In the genomic region with DNA sequence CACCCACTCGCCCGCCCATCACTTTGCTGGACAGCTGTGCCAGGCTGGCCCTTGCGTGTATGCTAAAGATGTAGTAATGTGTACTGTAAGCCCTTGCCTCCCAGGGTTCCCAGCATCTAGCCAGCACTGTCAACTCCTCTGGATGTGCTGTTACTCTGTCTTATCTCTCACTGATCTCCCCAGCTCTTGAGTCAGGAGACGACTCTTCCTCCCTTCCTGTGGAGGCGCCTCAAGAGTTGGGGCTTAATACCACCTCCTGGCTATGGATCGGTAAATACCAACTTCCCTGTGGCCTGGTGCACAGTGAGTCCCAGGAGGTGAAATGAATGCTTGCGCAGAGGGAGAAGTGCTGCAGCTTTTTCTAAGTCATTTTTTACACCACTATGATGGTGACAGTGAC, we compare ENCODE assay signal across 28 mouse cellular contexts.
DNase-seq lines count a peak whose midpoint lies in the region; ATAC-seq and TF ChIP-seq lines count a peak whose summit lies in the region.
"Had no signal": no experiment of that assay in that cellular context is flagged by ENCODE, and none has a peak within 500 bp of the region (broad histone marks: within the 10 kb centered on the region; RNA-seq: fewer than 3 reads in every experiment).

No protein-coding gene starts in this region.

- H3K9ac ChIP-seq in MEL (ENCODE audit: control insufficient read depth, low read depth, low read length, poor library complexity, severe bottlenecking), result no peak overlapping the region
- no peak overlapping the region for H3K9ac ChIP-seq in limb, embryonic 13.5 days
- H3K9ac ChIP-seq: embryonic facial prominence, embryonic 13.5 days; forebrain, embryonic 12.5 days; forebrain, embryonic 15.5 days; hindbrain, embryonic 13.5 days had no signal

- no peaks in the 10 kb centered on the region for H3K9me3 ChIP-seq in MEL (replicated peaks; ENCODE audit: insufficient read depth, low read length)
- H3K9me3 ChIP-seq in limb, embryonic 13.5 days, result no peaks in the 10 kb centered on the region
- H3K9me3 ChIP-seq: embryonic facial prominence, embryonic 10.5 days; embryonic facial prominence, embryonic 13.5 days; forebrain, embryonic 12.5 days; forebrain, embryonic 15.5 days; hindbrain, embryonic 10.5 days; hindbrain, embryonic 13.5 days had no signal

- no peaks in the 10 kb centered on the region for H3K36me3 ChIP-seq in MEL (ENCODE audit: control insufficient read depth in 1 of 2, insufficient read depth in 2 of 2, low read length in 2 of 2)
- no peaks in the 10 kb centered on the region for H3K36me3 ChIP-seq in limb, embryonic 13.5 days
- H3K36me3 ChIP-seq: embryonic facial prominence, embryonic 10.5 days; embryonic facial prominence, embryonic 13.5 days; forebrain, embryonic 12.5 days; forebrain, embryonic 15.5 days; hindbrain, embryonic 10.5 days; hindbrain, embryonic 13.5 days had no signal

- no peak for ATAC-seq in limb, embryonic 13.5 days (ENCODE audit: low FRiP score, low read depth)
- ATAC-seq: activated CD4-positive, CD25-positive, alpha-beta regulatory T cell, adult 4 months; forebrain, embryonic 15.5 days; hindbrain, embryonic 16.5 days had no signal

- H3K4me2 ChIP-seq in limb, embryonic 13.5 days (replicated peaks), result no peak overlapping the region
- H3K4me2 ChIP-seq: embryonic facial prominence, embryonic 13.5 days; forebrain, embryonic 12.5 days; forebrain, embryonic 15.5 days; heart, embryonic 11.5 days; hindbrain, embryonic 13.5 days had no signal

- no peak for TF ChIP-seq RAD21 in MEL (IDR thresholded peaks at IDR 0.05; ENCODE audit: low read depth, low read length)

- H3K4me1 ChIP-seq in MEL (ENCODE audit: control insufficient read depth in 1 of 2, insufficient read depth in 2 of 2, low read length in 2 of 2), result no peaks in the 10 kb centered on the region
- peaks cover 89% of the 10 kb centered on the region for H3K4me1 ChIP-seq in limb, embryonic 13.5 days

- DNase-seq in layer of hippocampus, adult 2 months (ENCODE audit: low spot score in 2 of 2), result no peak
- DNase-seq in layer of hippocampus, adult 8-10 months (ENCODE audit: low spot score in 2 of 2), result no peak
- DNase-seq in MEL (ENCODE audit: low read depth, low spot score), result peak; percentile 9
- DNase-seq in left cerebral cortex, postnatal 10 days (ENCODE audit: extremely low spot score in 1 of 2, low spot score in 2 of 2), result no peak
- DNase-seq in gastrocnemius, postnatal 14 days, result no peak
- DNase-seq: adrenal gland, adult 8-10 months; adrenal gland, postnatal 25 days; B cell, adult 2 months; cerebellum, adult 11-12 months; cerebellum, adult 8-10 months; cerebellum, postnatal 10 days; cerebellum, postnatal 36 days; embryo, embryonic 11 days; gastrocnemius, postnatal 36 days; heart, adult 11 months; heart, postnatal 36 days had no signal

- TF ChIP-seq EP300 in MEL (IDR thresholded peaks at IDR 0.05; ENCODE audit: low read depth in 1 of 2, low read length in 2 of 2), result no peak

- intact Hi-C loops in left cerebral cortex, postnatal 10 days (cut with DNase I), result no loop called here
- intact Hi-C loops in gastrocnemius, postnatal 14 days (cut with DNase I; ENCODE audit: low total_unique reads), result no loop called here

- no peaks in the 10 kb centered on the region for H3K79me2 ChIP-seq in MEL (ENCODE audit: control insufficient read depth, insufficient read depth, low read length, poor library complexity)

- H3K27ac ChIP-seq in layer of hippocampus, adult 2 months, result 0 out of 2 replicates have a peak overlapping the region, but pooled peaks have one; percentile 18
- no peak overlapping the region for H3K27ac ChIP-seq in MEL (ENCODE audit: control insufficient read depth, low read depth, low read length)
- peak overlapping the region; percentile 49; the same call in 1 of the 2 replicates for H3K27ac ChIP-seq in limb, embryonic 13.5 days
- H3K27ac ChIP-seq: embryonic facial prominence, embryonic 10.5 days; embryonic facial prominence, embryonic 13.5 days; forebrain, embryonic 12.5 days; forebrain, embryonic 15.5 days; hindbrain, embryonic 10.5 days; hindbrain, embryonic 13.5 days had no signal

- H3K4me3 ChIP-seq in layer of hippocampus, adult 2 months, result no peak overlapping the region
- H3K4me3 ChIP-seq in MEL (ENCODE audit: control insufficient read depth in 1 of 2, insufficient read depth in 1 of 2, low read depth in 2 of 2, low read length in 2 of 2), result no peak overlapping the region
- H3K4me3 ChIP-seq in limb, embryonic 13.5 days, result no peak overlapping the region
- H3K4me3 ChIP-seq: embryonic facial prominence, embryonic 10.5 days; embryonic facial prominence, embryonic 13.5 days; erythroblast, embryonic 14.5 days; forebrain, embryonic 12.5 days; forebrain, embryonic 15.5 days; hindbrain, embryonic 10.5 days; hindbrain, embryonic 13.5 days had no signal

- 72% methylated on average over 7 of the region's 7 CpGs for WGBS in limb, embryonic 13.5 days

- no peak for TF ChIP-seq CTCF in layer of hippocampus, adult 2 months (conservative IDR thresholded peaks at IDR 0.05)
- no peak for TF ChIP-seq CTCF in MEL (IDR thresholded peaks at IDR 0.05 in 2 of 3, conservative IDR thresholded peaks at IDR 0.05 in 1 of 3; ENCODE audit: control insufficient read depth in 1 of 3, insufficient read depth in 1 of 3, low read depth in 2 of 3, low read length in 3 of 3, poor library complexity in 1 of 3, severe bottlenecking in 1 of 3)

- H3K27me3 ChIP-seq in MEL (ENCODE audit: control insufficient read depth in 1 of 2, insufficient read depth in 2 of 2, low read length in 2 of 2), result no peaks in the 10 kb centered on the region
- H3K27me3 ChIP-seq in limb, embryonic 13.5 days, result peaks cover 27% of the 10 kb centered on the region
- H3K27me3 ChIP-seq: CH12.LX; forebrain, embryonic 15.5 days had no signal

- TF ChIP-seq POLR2A in MEL (IDR thresholded peaks at IDR 0.05; ENCODE audit: control insufficient read depth in 1 of 2, insufficient read depth in 1 of 2, low read depth in 1 of 2, low read length in 2 of 2, poor library complexity in 1 of 2), result no peak

TF ChIP-seq in MEL, 35 proteins besides CTCF, POLR2A, EP300 and RAD21:
- no peak for TF ChIP-seq CHD2 (IDR thresholded peaks at IDR 0.05; ENCODE audit: low read length)
- TF ChIP-seq CHD1 (IDR thresholded peaks at IDR 0.05; ENCODE audit: low read depth, low read length), result no peak
- no peak for TF ChIP-seq ELF1 (IDR thresholded peaks at IDR 0.05; ENCODE audit: low read depth, low read length)
- TF ChIP-seq NELFE (IDR thresholded peaks at IDR 0.05; ENCODE audit: low read depth, low read length), result no peak
- TF ChIP-seq E2F4 (IDR thresholded peaks at IDR 0.05; ENCODE audit: borderline replicate concordance, low read depth, low read length), result no peak
- no peak for TF ChIP-seq ZKSCAN1 (IDR thresholded peaks at IDR 0.05; ENCODE audit: low read depth, low read length)
- no peak for TF ChIP-seq UBTF (IDR thresholded peaks at IDR 0.05; ENCODE audit: borderline replicate concordance, insufficient read depth, low read depth, low read length)
- TF ChIP-seq RCOR1 (IDR thresholded peaks at IDR 0.05; ENCODE audit: low read depth, low read length), result no peak
- no peak for TF ChIP-seq GABPA (IDR thresholded peaks at IDR 0.05; ENCODE audit: low read depth, low read length)
- TF ChIP-seq USF2 (IDR thresholded peaks at IDR 0.05; ENCODE audit: borderline replicate concordance in 1 of 2, insufficient read depth in 1 of 2, low read depth in 1 of 2, low read length in 2 of 2), result no peak
- no peak for TF ChIP-seq NRF1 (IDR thresholded peaks at IDR 0.05; ENCODE audit: insufficient read depth, low read depth, low read length, poor library complexity, severe bottlenecking)
